ENCODE assay signal across 8 mouse cellular contexts in the genomic region with DNA sequence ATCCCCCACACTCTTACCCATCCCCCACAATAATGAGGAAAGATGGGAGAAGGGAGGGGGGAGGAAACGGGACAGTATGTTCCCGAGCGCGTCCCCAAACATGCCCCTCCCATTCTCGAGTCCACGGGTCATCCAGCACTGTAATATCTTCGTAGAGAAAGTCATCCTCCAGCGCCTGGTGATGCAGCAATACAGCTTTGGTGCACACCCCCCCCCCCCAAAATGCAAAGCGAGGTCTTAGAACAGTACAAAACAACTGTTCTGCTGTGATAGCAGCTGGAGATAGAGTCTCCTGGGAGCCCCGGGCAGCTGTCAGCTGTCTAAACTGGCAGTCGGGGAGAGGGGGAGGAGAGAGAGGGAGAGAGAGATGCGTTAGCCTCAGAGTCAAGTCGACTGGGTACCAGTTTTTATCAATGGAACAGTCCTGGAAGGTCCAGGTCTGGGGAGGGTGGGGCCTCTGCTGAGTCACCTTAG. TPM values are rescaled to one million over a fixed set of nuclear protein-coding genes. Genes with fewer than 3 reads are reported as not detected.
A peak's percentile ranks its signal among the peaks of the same experiment; 100 is the strongest.
DNase-seq lines count a peak whose midpoint lies in the region; ATAC-seq and TF ChIP-seq lines count a peak whose summit lies in the region.

No protein-coding gene starts in this region.

- peak; percentile 60; the same call in 1 of the 2 replicates for ATAC-seq in limb, embryonic 14.5 days (ENCODE audit: low FRiP score, low read depth)

- H3K9me3 ChIP-seq in limb, embryonic 14.5 days (ENCODE audit: control insufficient read depth, low read length) = no peaks in the 10 kb centered on the region

- no peak overlapping the region for H3K27ac ChIP-seq in limb, embryonic 14.5 days (replicated peaks; ENCODE audit: low read depth, low read length)

- no peak overlapping the region for H3K4me3 ChIP-seq in limb, embryonic 14.5 days (replicated peaks; ENCODE audit: low read length)

- H3K4me1 ChIP-seq in limb, embryonic 14.5 days (ENCODE audit: control insufficient read depth, insufficient read depth, low read length) = no peaks in the 10 kb centered on the region

- H3K4me2 ChIP-seq in limb, embryonic 14.5 days (replicated peaks; ENCODE audit: low read depth, low read length, severe bottlenecking) = no peak overlapping the region

- WGBS in limb, embryonic 14.5 days = 42% methylated on average over 13 of the region's 13 CpGs

- no peak for TF ChIP-seq POLR2A in limb, embryonic 14.5 days (IDR thresholded peaks at IDR 0.05; ENCODE audit: borderline replicate concordance, extremely low read depth, insufficient read depth, insufficient read length)

- no peaks in the 10 kb centered on the region for H3K27me3 ChIP-seq in limb, embryonic 14.5 days (ENCODE audit: control insufficient read depth, insufficient read depth, low read length)

- DNase-seq in embryo, embryonic 11 days = peak; percentile 46
- no peak for DNase-seq in embryo, embryonic 10 days (ENCODE audit: low spot score)
- DNase-seq in thymus, postnatal 0 days (ENCODE audit: low spot score) = peak; percentile 75
- no peak for DNase-seq in thymus, postnatal 4 days
- DNase-seq in limb, embryonic 14.5 days (ENCODE audit: low spot score) = peak; percentile 38
- DNase-seq in retina, embryonic 14.5 days (ENCODE audit: low spot score) = peak; percentile 52
- DNase-seq in layer of hippocampus, postnatal 14 days (ENCODE audit: low spot score in 2 of 2) = no peak
- DNase-seq in cerebellum, adult 11 months = no peak

- no peaks in the 10 kb centered on the region for H3K36me3 ChIP-seq in limb, embryonic 14.5 days (ENCODE audit: control insufficient read depth, insufficient read depth, low read length)

- no peak overlapping the region for H3K9ac ChIP-seq in limb, embryonic 14.5 days (ENCODE audit: low read depth, low read length, severe bottlenecking)

RNA-seq across cellular contexts. Expression of a gene that starts 11.0 kb away (rescaled TPM):
- polyA plus RNA-seq in thymus, postnatal 0 days (2015; fragmentation: Nextera tagmentation; extraction: Ambion mirVana) = 6.7 and 7.1 TPM in 2 replicates
- 6.1 and 11.0 TPM in 2 replicates for polyA plus RNA-seq in limb, embryonic 14.5 days (2012; rRNA removed)
- 7.5 and 16.3 TPM in 2 replicates for polyA plus RNA-seq in limb, embryonic 14.5 days (2014; fragmentation: Nextera tagmentation; extraction: Ambion mirVana)
- 10 to 100 TPM; 38.9 to 50.9 TPM for total RNA-seq in layer of hippocampus, postnatal 14 days (2021)

RNA-seq across cellular contexts. Expression of a gene that starts 16.5 kb away (rescaled TPM):
- polyA plus RNA-seq in thymus, postnatal 0 days (2015; fragmentation: Nextera tagmentation; extraction: Ambion mirVana) = 7.3 and 7.8 TPM in 2 replicates
- 29.7 and 36.0 TPM in 2 replicates for polyA plus RNA-seq in limb, embryonic 14.5 days (2012; rRNA removed)
- 20.6 and 27.4 TPM in 2 replicates for polyA plus RNA-seq in limb, embryonic 14.5 days (2014; fragmentation: Nextera tagmentation; extraction: Ambion mirVana)
- 10 to 100 TPM; 18.6 to 21.7 TPM for total RNA-seq in layer of hippocampus, postnatal 14 days (2021)

RNA-seq across cellular contexts. Expression of a gene that starts 17.4 kb away (rescaled TPM):
- polyA plus RNA-seq in thymus, postnatal 0 days (2015; fragmentation: Nextera tagmentation; extraction: Ambion mirVana) = 43.7 and 47.7 TPM in 2 replicates
- 58.9 and 76.0 TPM in 2 replicates for polyA plus RNA-seq in limb, embryonic 14.5 days (2012; rRNA removed)
- 37.2 and 39.3 TPM in 2 replicates for polyA plus RNA-seq in limb, embryonic 14.5 days (2014; fragmentation: Nextera tagmentation; extraction: Ambion mirVana)
- total RNA-seq in layer of hippocampus, postnatal 14 days (2021) = 10 to 100 TPM; 69.5 to 71.9 TPM

RNA-seq across cellular contexts. Expression of a gene that starts 40.4 kb away (rescaled TPM):
- 215 and 236 TPM in 2 replicates for polyA plus RNA-seq in thymus, postnatal 0 days (2015; fragmentation: Nextera tagmentation; extraction: Ambion mirVana)
- polyA plus RNA-seq in limb, embryonic 14.5 days (2012; rRNA removed) = 137 and 158 TPM in 2 replicates
- 269 and 270 TPM in 2 replicates for polyA plus RNA-seq in limb, embryonic 14.5 days (2014; fragmentation: Nextera tagmentation; extraction: Ambion mirVana)
- 100 to 1,000 TPM; 242 to 247 TPM for total RNA-seq in layer of hippocampus, postnatal 14 days (2021)

Comparison
In these comparisons a context has a peak if more than half of its experiments do, and no peak if none do; other contexts are left out.
1. DNase-seq: peak in embryo, embryonic 11 days (single experiment), thymus, postnatal 0 days (single experiment), limb, embryonic 14.5 days (single experiment) and retina, embryonic 14.5 days (single experiment); none in embryo, embryonic 10 days (single experiment), thymus, postnatal 4 days (single experiment), layer of hippocampus, postnatal 14 days (0 of 2) and cerebellum, adult 11 months (single experiment).